Mouse (Mus musculus) lung, embryonic 15.5 days (tissue): ENCODE measurements at regions not wholly inside any gene's neighbourhood (a gene's known extent, or its start where the extent isn't known, plus 50 kb on each side); places are given as distances from the start of the nearest gene placed in this dataset.

Experiments
- ATAC-seq: fragments of 200-750 bp; cut with Nextera tagmentation; 2 replicates; pipeline ENCODE4 v1.8.0; 2017; ENCODE audit warnings: moderate number of reproducible peaks, borderline replicate concordance; ENCODE audit not compliant: low FRiP score, low TSS enrichment; ENCODE audit errors: extremely low read depth
- H3K27ac ChIP-seq: fragments of 300-500 bp; sonication (generic); 2 replicates; pipeline ENCODE4 v1.5.1; 2015; ENCODE audit warnings: moderate library complexity, mild to moderate bottlenecking, inconsistent platforms
- H3K27me3 ChIP-seq: fragments of 300-500 bp; sonication (generic); 2 replicates; pipeline ENCODE4 v1.6.1; 2015; ENCODE audit warnings: inconsistent platforms
- H3K36me3 ChIP-seq: fragments of 300-500 bp; sonication (generic); 2 replicates; pipeline ENCODE4 v1.6.1; 2015; ENCODE audit warnings: inconsistent platforms
- H3K4me1 ChIP-seq: fragments of 300-500 bp; sonication (generic); 2 replicates; pipeline ENCODE4 v1.6.1; 2015; ENCODE audit warnings: inconsistent platforms
- H3K4me2 ChIP-seq: fragments of 300-500 bp; sonication (generic); 2 replicates; pipeline ENCODE4 v1.6.1; 2015; ENCODE audit warnings: inconsistent platforms, mild to moderate bottlenecking, moderate library complexity
- H3K4me3 ChIP-seq: fragments of 300-500 bp; sonication (generic); 2 replicates; pipeline ENCODE4 v1.5.1; 2015; ENCODE audit warnings: mild to moderate bottlenecking, inconsistent platforms
- H3K9ac ChIP-seq: fragments of 300-500 bp; sonication (generic); 2 replicates; pipeline ENCODE4 v1.6.1; 2015; ENCODE audit warnings: inconsistent platforms
- H3K9me3 ChIP-seq: fragments of 300-500 bp; sonication (generic); 2 replicates; pipeline ENCODE4 v1.6.1; 2016; ENCODE audit warnings: inconsistent platforms
- WGBS: fragments of 180-500 bp; shearing (Covaris S2); methylation state at CpG from one replicate; pipeline ENCODE4 v1.1.7; 2015; 5-methylcytosine and 5-hydroxymethylcytosine counted together

- no peak overlapping the region for H3K9ac ChIP-seq
- no peaks in the 10 kb centered on the region for H3K27me3 ChIP-seq
- 58% methylated on average over 14 of the region's 14 CpGs for WGBS
- no peak for ATAC-seq
- H3K4me2 ChIP-seq: no peak overlapping the region
- no peaks in the 10 kb centered on the region for H3K9me3 ChIP-seq
- no peaks in the 10 kb centered on the region for H3K36me3 ChIP-seq
- H3K4me1 ChIP-seq: no peaks in the 10 kb centered on the region
- H3K27ac ChIP-seq: no peak overlapping the region
- H3K4me3 ChIP-seq: no peak overlapping the region
These were observed 53.5 kb upstream of the Smg1 start for GRCm38 (mm10) chr7:118296856-118297518.

GRCm38 (mm10) chr7:118295855-118296254 is 52.4 kb upstream of the Smg1 start:
- H3K27me3 ChIP-seq: no peaks in the 10 kb centered on the region
- H3K4me1 ChIP-seq: no peaks in the 10 kb centered on the region
- no peak overlapping the region for H3K27ac ChIP-seq
- 73% methylated on average over 6 of the region's 6 CpGs for WGBS
- no peak overlapping the region for H3K9ac ChIP-seq
- no peak overlapping the region for H3K4me3 ChIP-seq
- H3K4me2 ChIP-seq: no peak overlapping the region
- no peaks in the 10 kb centered on the region for H3K36me3 ChIP-seq
- H3K9me3 ChIP-seq: no peaks in the 10 kb centered on the region
- no peak for ATAC-seq

DNA sequence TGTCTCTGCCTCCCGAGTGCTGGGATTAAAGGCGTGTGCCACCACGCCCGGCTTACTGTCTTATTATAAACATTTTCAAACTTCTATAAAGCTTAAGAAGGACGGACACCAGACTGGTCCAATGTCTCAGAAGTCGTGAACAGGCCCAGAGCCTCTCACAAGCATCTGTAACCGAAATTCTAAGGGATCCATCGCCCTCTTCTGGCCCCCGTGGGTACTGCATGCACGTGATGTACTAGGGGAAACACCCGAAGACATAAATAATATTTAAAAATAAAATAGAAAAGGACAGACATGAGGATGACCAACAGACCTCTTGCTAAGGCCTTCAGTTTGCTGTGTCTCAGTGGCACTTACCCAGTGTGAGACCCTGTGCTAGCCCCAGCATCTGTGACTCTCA is 51.8 kb upstream of the Smg1 start:
- Histone ChIP-seq H3K9me3 (no peaks in the 10 kb centered on the region), H3K9ac (no peak overlapping the region), H3K4me1 (no peaks in the 10 kb centered on the region), H3K27ac (no peak overlapping the region), H3K27me3 (no peaks in the 10 kb centered on the region), H3K4me3 (no peak overlapping the region), H3K36me3 (no peaks in the 10 kb centered on the region), H3K4me2 (no peak overlapping the region)
- WGBS: 71% methylated on average over 11 of the region's 11 CpGs
- no peak for ATAC-seq

GRCm38 (mm10) chr7:118294637-118295036 is 51.2 kb upstream of the Smg1 start:
- H3K36me3 ChIP-seq: no peaks in the 10 kb centered on the region
- H3K27me3 ChIP-seq: no peaks in the 10 kb centered on the region
- no peak overlapping the region for H3K9ac ChIP-seq
- H3K4me2 ChIP-seq: no peak overlapping the region
- no peaks in the 10 kb centered on the region for H3K4me1 ChIP-seq
- H3K9me3 ChIP-seq: no peaks in the 10 kb centered on the region
- H3K27ac ChIP-seq: no peak overlapping the region
- no peak overlapping the region for H3K4me3 ChIP-seq
- no peak for ATAC-seq
- 89% methylated on average over 12 of the region's 12 CpGs for WGBS
